Comparison of ENCODE assay signal across 8 mouse cellular contexts in genomic region chr7:132656548-132656947, GRCm38 (mm10). TPM values are rescaled to one million over a fixed set of nuclear protein-coding genes. Genes with fewer than 3 reads are reported as not detected.
A peak's percentile ranks its signal among the peaks of the same experiment; 100 is the strongest.
DNase-seq lines count a peak whose midpoint lies in the region; ATAC-seq and TF ChIP-seq lines count a peak whose summit lies in the region.

No protein-coding gene starts in this region.

- H3ac ChIP-seq in myocyte (ENCODE audit: control insufficient read depth, insufficient read length) = no peak overlapping the region

- H3K27me3 ChIP-seq in heart, embryonic 13.5 days (replicated peaks) = no peaks in the 10 kb centered on the region
- no peaks in the 10 kb centered on the region for H3K27me3 ChIP-seq in kidney, postnatal 0 days (ENCODE audit: insufficient read depth, low read length)
- no peaks in the 10 kb centered on the region for H3K27me3 ChIP-seq in liver, embryonic 11.5 days (replicated peaks; ENCODE audit: control insufficient read depth, insufficient read depth, low read length)
- H3K27me3 ChIP-seq in myocyte (ENCODE audit: control insufficient read depth, insufficient read depth, insufficient read length) = peaks cover 11% of the 10 kb centered on the region

- H3K9me3 ChIP-seq in heart, embryonic 13.5 days = no peaks in the 10 kb centered on the region
- H3K9me3 ChIP-seq in kidney, postnatal 0 days (replicated peaks; ENCODE audit: low read length) = no peaks in the 10 kb centered on the region
- H3K9me3 ChIP-seq in liver, embryonic 11.5 days (ENCODE audit: control insufficient read depth, low read length) = no peaks in the 10 kb centered on the region

- no peak overlapping the region for H3K4me3 ChIP-seq in heart, embryonic 13.5 days
- no peak overlapping the region for H3K4me3 ChIP-seq in kidney, postnatal 0 days (replicated peaks; ENCODE audit: low read depth, low read length)
- no peak overlapping the region for H3K4me3 ChIP-seq in liver, embryonic 11.5 days (ENCODE audit: low read depth, low read length)
- H3K4me3 ChIP-seq in myocyte = no peak overlapping the region

- TF ChIP-seq CTCF in kidney, postnatal 0 days (IDR thresholded peaks at IDR 0.05; ENCODE audit: low read depth) = peak; percentile 90

- ATAC-seq in erythroid progenitor cell, adult 5-6 weeks (replicated peaks; ENCODE audit: low FRiP score, poor library complexity, severe bottlenecking) = peak; percentile 23; the same call in 1 of the 2 replicates
- no peak for ATAC-seq in heart, embryonic 13.5 days (ENCODE audit: extremely low read depth, insufficient number of reproducible peaks, low FRiP score, low TSS enrichment)
- ATAC-seq in kidney, postnatal 0 days (replicated peaks; ENCODE audit: low FRiP score, low read depth) = peak; percentile 69
- peak; percentile 59 for ATAC-seq in liver, embryonic 11.5 days (replicated peaks; ENCODE audit: low FRiP score)

- no peaks in the 10 kb centered on the region for H3K36me3 ChIP-seq in heart, embryonic 13.5 days
- H3K36me3 ChIP-seq in kidney, postnatal 0 days (ENCODE audit: insufficient read depth, low read length) = no peaks in the 10 kb centered on the region
- no peaks in the 10 kb centered on the region for H3K36me3 ChIP-seq in liver, embryonic 11.5 days (ENCODE audit: control insufficient read depth, insufficient read depth, low read length)
- no peaks in the 10 kb centered on the region for H3K36me3 ChIP-seq in myocyte (ENCODE audit: control insufficient read depth, insufficient read depth)

- peak overlapping the region; percentile 52; the same call in 1 of the 2 replicates for H3K9ac ChIP-seq in heart, embryonic 13.5 days
- no peak overlapping the region for H3K9ac ChIP-seq in kidney, postnatal 0 days (ENCODE audit: low read depth, low read length)
- no peak overlapping the region for H3K9ac ChIP-seq in liver, embryonic 11.5 days (ENCODE audit: low read depth, low read length)

- H3K27ac ChIP-seq in heart, embryonic 13.5 days (replicated peaks) = peak overlapping the region; percentile 62; the same call in 1 of the 2 replicates
- peak overlapping the region; percentile 47; the same call in 1 of the 2 replicates for H3K27ac ChIP-seq in kidney, postnatal 0 days
- 0 out of 2 replicates have a peak overlapping the region, but pooled peaks have one; percentile 21 for H3K27ac ChIP-seq in liver, embryonic 11.5 days (ENCODE audit: low read depth, low read length)

- 0 out of 2 replicates have a peak overlapping the region, but pooled peaks have one; percentile 11 for H3K4me2 ChIP-seq in heart, embryonic 13.5 days
- H3K4me2 ChIP-seq in kidney, postnatal 0 days (ENCODE audit: low read length) = no peak overlapping the region
- peak overlapping the region; percentile 48 for H3K4me2 ChIP-seq in liver, embryonic 11.5 days
- H3K4me2 ChIP-seq in myocyte (ENCODE audit: low read depth) = peak overlapping the region; percentile 60

- TF ChIP-seq POLR2A in myocyte (IDR thresholded peaks at IDR 0.05; ENCODE audit: insufficient read length, low read depth) = no peak

- H3K4me1 ChIP-seq in heart, embryonic 13.5 days = peaks cover 63% of the 10 kb centered on the region
- H3K4me1 ChIP-seq in kidney, postnatal 0 days (replicated peaks; ENCODE audit: insufficient read depth, low read length) = peaks cover 35% of the 10 kb centered on the region
- H3K4me1 ChIP-seq in liver, embryonic 11.5 days (replicated peaks; ENCODE audit: control insufficient read depth, insufficient read depth, low read length) = peaks cover 22% of the 10 kb centered on the region

- WGBS in heart, embryonic 13.5 days = 7% methylated on average over 3 of the region's 3 CpGs
- WGBS in kidney, postnatal 0 days = 5% methylated on average over 3 of the region's 3 CpGs
- 6% methylated on average over 3 of the region's 3 CpGs for WGBS in liver, embryonic 11.5 days

- H3K79me2 ChIP-seq in myocyte (ENCODE audit: control insufficient read depth, insufficient read depth) = no peaks in the 10 kb centered on the region

- peak; percentile 88 for DNase-seq in CD4-positive, CD25-positive, alpha-beta regulatory T cell, adult 2 months (ENCODE audit: low read depth, low spot score)
- DNase-seq in brain, embryonic 18.5 days (ENCODE audit: low read depth, low spot score) = peak; percentile 42
- DNase-seq in kidney, postnatal 0 days (ENCODE audit: low spot score) = peak; percentile 94
- DNase-seq in liver, embryonic 11.5 days (ENCODE audit: low spot score) = peak; percentile 77
- peak; percentile 90 to 98 for DNase-seq in spleen, postnatal 4 days (ENCODE audit: low spot score in 2 of 2)

TF ChIP-seq in myocyte, 11 proteins besides CTCF, POLR2A, EP300 and RAD21:
- TF ChIP-seq MAX (IDR thresholded peaks at IDR 0.05; ENCODE audit: low read depth) (no peak), CEBPB (IDR thresholded peaks at IDR 0.05; ENCODE audit: insufficient read depth, poor library complexity, severe bottlenecking) (no peak), TCF12 (IDR thresholded peaks at IDR 0.05; ENCODE audit: insufficient read depth, poor library complexity, severe bottlenecking) (no peak), E2F4 (IDR thresholded peaks at IDR 0.05; ENCODE audit: insufficient read depth) (no peak), POLR2AphosphoS2 (IDR thresholded peaks at IDR 0.05; ENCODE audit: insufficient read length, low read depth) (no peak), REST (IDR thresholded peaks at IDR 0.05; ENCODE audit: insufficient read depth, insufficient read length) (no peak), TCF3 (IDR thresholded peaks at IDR 0.05; ENCODE audit: insufficient read length, low read depth) (no peak), MYOD1 (IDR thresholded peaks at IDR 0.05; ENCODE audit: control insufficient read depth in 1 of 3, insufficient read length in 2 of 3, low read depth in 2 of 3) (no peak), MYOG (IDR thresholded peaks at IDR 0.05; ENCODE audit: control insufficient read depth in 1 of 3, insufficient read depth in 1 of 3, insufficient read length in 2 of 3, low read depth in 2 of 3) (no peak), SRF (IDR thresholded peaks at IDR 0.05; ENCODE audit: control insufficient read depth, insufficient read length, low read depth) (no peak), USF1 (IDR thresholded peaks at IDR 0.05; ENCODE audit: low read depth) (no peak)

RNA-seq across cellular contexts. Expression of gene Lhpp, which starts 46.1 kb away (rescaled TPM):
- 1.7 and 2.5 TPM in 2 replicates for total RNA-seq in erythroid progenitor cell, adult 5-6 weeks (2015; ENCODE audit: low replicate concordance)
- 1.8 and 3.6 TPM in 2 replicates for total RNA-seq in erythroid progenitor cell, adult 5-6 weeks (2017; ENCODE audit: low replicate concordance)
- 25.5 and 28.9 TPM in 2 replicates for polyA plus RNA-seq in heart, embryonic 13.5 days (2015; fragmentation: Nextera tagmentation; extraction: Ambion mirVana)
- 16.5 and 16.8 TPM in 2 replicates for polyA plus RNA-seq in kidney, postnatal 0 days (2015; fragmentation: Nextera tagmentation; extraction: Ambion mirVana)
- polyA plus RNA-seq in liver, embryonic 11.5 days (2014; fragmentation: Nextera tagmentation; extraction: Ambion mirVana) = 15.8 TPM in 2 replicates
- 4.7 TPM for polyA plus RNA-seq in myocyte (2012; fragmentation: generic; extraction: Trizol)

RNA-seq across cellular contexts. Expression of gene Nkx1-2, which starts 57.1 kb away (rescaled TPM):
- not detected in 2 replicates for total RNA-seq in erythroid progenitor cell, adult 5-6 weeks (2015; ENCODE audit: low replicate concordance)
- not detected in 2 replicates for total RNA-seq in erythroid progenitor cell, adult 5-6 weeks (2017; ENCODE audit: low replicate concordance)
- polyA plus RNA-seq in heart, embryonic 13.5 days (2015; fragmentation: Nextera tagmentation; extraction: Ambion mirVana) = 0.09 TPM in 1 of 2 replicates, not detected in the other
- polyA plus RNA-seq in kidney, postnatal 0 days (2015; fragmentation: Nextera tagmentation; extraction: Ambion mirVana) = 0.05 and 0.07 TPM in 2 replicates
- polyA plus RNA-seq in liver, embryonic 11.5 days (2014; fragmentation: Nextera tagmentation; extraction: Ambion mirVana) = not detected in 2 replicates
- polyA plus RNA-seq in myocyte (2012; fragmentation: generic; extraction: Trizol) = not detected

Comparison
In these comparisons a context has a peak if more than half of its experiments do, and no peak if none do; other contexts are left out.
1. DNase-seq: peak in every context shown above with its lines; median percentile 94 in kidney, postnatal 0 days; 94 in spleen, postnatal 4 days; 88 in CD4-positive, CD25-positive, alpha-beta regulatory T cell, adult 2 months; 77 in liver, embryonic 11.5 days; 42 in brain, embryonic 18.5 days.